Mouse (Mus musculus) small intestine, adult 2 months (tissue): ENCODE data around the gene Gm17087.

Experiments used
- CTCF ChIP-seq: fragments of 200-500 bp; IDR thresholded peaks from 2 replicates; pipeline ENCODE4 v1.5.1; 2012; ENCODE audit warnings: low read depth, mild to moderate bottlenecking, control low read depth, inconsistent platforms, low read length, moderate library complexity, mixed read lengths; ENCODE audit not compliant: insufficient replicate concordance, insufficient read length; ENCODE audit errors: extremely low read depth
- POLR2A ChIP-seq: fragments of 200-500 bp; IDR thresholded peaks from 2 replicates; pipeline ENCODE4 v1.6.1; 2012; ENCODE audit warnings: low read depth, mild to moderate bottlenecking, control low read depth, inconsistent platforms, low read length, moderate library complexity

GRCm38 (mm10) chr17:8553601-8554000, 13.1 kb downstream of the Gm17087 start:
- TF ChIP-seq CTCF (no peak), POLR2A (no peak)
